Mouse (Mus musculus) hindbrain, embryonic 11.5 days (tissue): ENCODE measurements at regions not wholly inside any gene's neighbourhood (a gene's known extent, or its start where the extent isn't known, plus 50 kb on each side); places are given as distances from the start of the nearest gene placed in this dataset.

ENCODE experiments used
- ATAC-seq: fragments of 200-750 bp; cut with Nextera tagmentation; 2 replicates; pipeline ENCODE4 v1.8.0; 2017; ENCODE audit warnings: mild to moderate bottlenecking, moderate TSS enrichment, moderate library complexity; ENCODE audit not compliant: low FRiP score
- DNase-seq: peaks from one replicate; pipeline ENCODE4 v3.0.0-alpha.2; 2015; ENCODE audit warnings: low spot score
- H3K27ac ChIP-seq: fragments of 300-500 bp; sonication (generic); 2 replicates; pipeline ENCODE4 v1.5.1; 2014; ENCODE audit warnings: mild to moderate bottlenecking, low read depth, low read length
- H3K27me3 ChIP-seq: fragments of 300-500 bp; sonication (generic); 2 replicates; pipeline ENCODE4 v1.6.1; 2014; ENCODE audit warnings: mild to moderate bottlenecking, low read length, moderate library complexity, mixed read lengths; ENCODE audit not compliant: control insufficient read depth, insufficient read depth
- H3K36me3 ChIP-seq: fragments of 300-500 bp; sonication (generic); 2 replicates; pipeline ENCODE4 v1.6.1; 2014; ENCODE audit warnings: mild to moderate bottlenecking, low read length, moderate library complexity, mixed read lengths; ENCODE audit not compliant: control insufficient read depth, insufficient read depth
- H3K4me1 ChIP-seq: fragments of 300-500 bp; sonication (generic); replicated peaks from 2 replicates; pipeline ENCODE4 v1.6.1; 2014; ENCODE audit warnings: low read length, mixed read lengths; ENCODE audit not compliant: control insufficient read depth, insufficient read depth
- H3K4me2 ChIP-seq: fragments of 300-500 bp; sonication (generic); replicated peaks from 2 replicates; pipeline ENCODE4 v1.6.1; 2014; ENCODE audit warnings: mild to moderate bottlenecking, low read depth, low read length
- H3K4me3 ChIP-seq: fragments of 300-500 bp; sonication (generic); 2 replicates; pipeline ENCODE4 v1.5.1; 2014; ENCODE audit warnings: low read depth, low read length
- H3K9ac ChIP-seq: fragments of 300-500 bp; sonication (generic); 2 replicates; pipeline ENCODE4 v1.6.1; 2014; ENCODE audit warnings: low read depth, low read length
- H3K9me3 ChIP-seq: fragments of 300-500 bp; sonication (generic); 2 replicates; pipeline ENCODE4 v1.6.1; 2016; ENCODE audit warnings: low read length; ENCODE audit not compliant: control insufficient read depth
- WGBS: fragments of 180-500 bp; shearing (Covaris S2); extraction: QIAGEN DNeasy Blood & Tissue Kit; methylation state at CpG from one replicate; pipeline ENCODE4 v1.1.7; 2014; 5-methylcytosine and 5-hydroxymethylcytosine counted together

DNA sequence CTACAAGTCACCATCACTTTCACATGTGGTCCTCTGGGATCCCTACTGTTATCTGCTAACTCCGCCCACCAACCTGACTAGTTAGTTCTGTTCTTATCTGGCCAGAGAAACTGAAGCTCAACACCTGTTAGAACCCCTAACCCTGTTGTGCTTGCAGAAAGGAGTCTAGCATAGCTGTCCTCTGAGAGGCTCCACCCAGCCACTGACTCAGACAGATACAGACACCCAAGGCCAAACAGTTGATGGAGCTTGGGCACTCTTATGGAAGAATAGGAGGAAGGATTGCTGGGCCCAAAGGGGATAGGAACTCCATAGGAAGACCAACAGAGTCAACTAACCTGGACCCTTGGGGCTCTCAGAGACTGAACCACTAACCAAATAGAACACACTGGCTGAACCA, 55.2 kb upstream of the A230072I06Rik start:
- Histone ChIP-seq H3K9me3 (no peaks in the 10 kb centered on the region), H3K36me3 (no peaks in the 10 kb centered on the region), H3K4me2 (no peak overlapping the region), H3K27ac (no peak overlapping the region), H3K4me3 (no peak overlapping the region), H3K4me1 (no peaks in the 10 kb centered on the region), H3K9ac (no peak overlapping the region), H3K27me3 (no peaks in the 10 kb centered on the region)
- 94% methylated on average over 1 of the region's 1 CpGs for WGBS
- DNase-seq (no peak), ATAC-seq (no peak)
